Mouse (Mus musculus): Measurements from ENCODE around the gene Arl15.

Gene Arl15

GRCm38 (mm10) chr13:113802571-113802970 lies 8.3 kb downstream of the Arl15 start:
- no peak for DNase-seq

GRCm38 (mm10) chr13:113811141-113811540 lies 16.8 kb downstream of the Arl15 start:
- no peak for DNase-seq

GRCm38 (mm10) chr13:113811910-113812592 lies 17.7 kb downstream of the Arl15 start:
- no peak for DNase-seq

GRCm38 (mm10) chr13:113812593-113812975 lies 18.3 kb downstream of the Arl15 start:
- no peak for DNase-seq

- no peak for DNase-seq
Measured at GRCm38 (mm10) chr13:113814121-113814520, 19.8 kb downstream of the Arl15 start.

- no peak for DNase-seq
Measured at GRCm38 (mm10) chr13:113815697-113816420, 21.6 kb downstream of the Arl15 start.

- no peak for DNase-seq
Measured at GRCm38 (mm10) chr13:113816421-113816810, 22.1 kb downstream of the Arl15 start.

GRCm38 (mm10) chr13:113819006-113819405 lies 24.7 kb downstream of the Arl15 start:
- no peak for DNase-seq

- DNase-seq, result no peak
Measured at GRCm38 (mm10) chr13:113820176-113820575, 25.9 kb downstream of the Arl15 start.

- DNase-seq, result peak; percentile 16 to 21
Measured at GRCm38 (mm10) chr13:113821891-113822290, 27.6 kb downstream of the Arl15 start.

- no peak for DNase-seq
Measured at GRCm38 (mm10) chr13:113824027-113824426, 29.7 kb downstream of the Arl15 start.

GRCm38 (mm10) chr13:113828633-113829032 lies 34.3 kb downstream of the Arl15 start:
- no peak for DNase-seq

- no peak for DNase-seq
Measured at GRCm38 (mm10) chr13:113829079-113829478, 34.8 kb downstream of the Arl15 start.

- DNase-seq, result no peak
Measured at GRCm38 (mm10) chr13:113830805-113831204, 36.5 kb downstream of the Arl15 start.

GRCm38 (mm10) chr13:113832947-113833346 lies 38.6 kb downstream of the Arl15 start:
- DNase-seq, result no peak

- no peak for DNase-seq
Measured at GRCm38 (mm10) chr13:113835921-113836320, 41.6 kb downstream of the Arl15 start.

GRCm38 (mm10) chr13:113838601-113839576 lies 44.6 kb downstream of the Arl15 start:
- DNase-seq, result no peak

GRCm38 (mm10) chr13:113840421-113840820 lies 46.1 kb downstream of the Arl15 start:
- no peak for DNase-seq

- DNase-seq, result no peak
Measured at GRCm38 (mm10) chr13:113842411-113843309, 48.4 kb downstream of the Arl15 start.

- no peak for DNase-seq
Measured at GRCm38 (mm10) chr13:113843310-113843649, 49.0 kb downstream of the Arl15 start.

GRCm38 (mm10) chr13:113843901-113844300 lies 49.6 kb downstream of the Arl15 start:
- no peak for DNase-seq

- DNase-seq, result no peak
Measured at GRCm38 (mm10) chr13:113844717-113845116, 50.4 kb downstream of the Arl15 start.
